Mouse (Mus musculus) kidney, embryonic 16.5 days (tissue): ENCODE data around the gene Gsk3a. TPM values are rescaled to one million over a fixed set of nuclear protein-coding genes. Genes with fewer than 3 reads are reported as not detected.
A peak's percentile ranks its signal among the peaks of the same experiment; 100 is the strongest.

Source experiments
- ATAC-seq: fragments of 200-750 bp; cut with Nextera tagmentation; 2 replicates; pipeline ENCODE4 v1.8.0; 2017; ENCODE audit warnings: moderate TSS enrichment; ENCODE audit not compliant: low FRiP score, low TSS enrichment
- H3K27ac ChIP-seq: fragments of 300-500 bp; sonication (generic); 2 replicates; pipeline ENCODE4 v1.5.1; 2014; ENCODE audit warnings: low read length
- H3K27me3 ChIP-seq: fragments of 300-500 bp; sonication (generic); 2 replicates; pipeline ENCODE4 v1.6.1; 2014; ENCODE audit warnings: low read length, control low read depth, mixed read lengths; ENCODE audit not compliant: insufficient read depth
- H3K36me3 ChIP-seq: fragments of 300-500 bp; sonication (generic); 2 replicates; pipeline ENCODE4 v1.6.1; 2014; ENCODE audit warnings: low read length, control low read depth, mixed read lengths; ENCODE audit not compliant: insufficient read depth
- H3K4me1 ChIP-seq: fragments of 300-500 bp; sonication (generic); 2 replicates; pipeline ENCODE4 v1.6.1; 2014; ENCODE audit warnings: low read length, control low read depth, mixed read lengths; ENCODE audit not compliant: insufficient read depth
- H3K4me2 ChIP-seq: fragments of 300-500 bp; sonication (generic); replicated peaks from 2 replicates; pipeline ENCODE4 v1.6.1; 2014; ENCODE audit warnings: low read depth, low read length
- H3K4me3 ChIP-seq: fragments of 300-500 bp; sonication (generic); 2 replicates; pipeline ENCODE4 v1.5.1; 2014; ENCODE audit warnings: mild to moderate bottlenecking, low read length
- H3K9ac ChIP-seq: fragments of 300-500 bp; sonication (generic); replicated peaks from 2 replicates; pipeline ENCODE4 v1.6.1; 2014; ENCODE audit warnings: low read length
- H3K9me3 ChIP-seq: fragments of 300-500 bp; sonication (generic); 2 replicates; pipeline ENCODE4 v1.6.1; 2016; ENCODE audit warnings: low read length, control low read depth
- WGBS: fragments of 180-500 bp; shearing (Covaris S2); extraction: QIAGEN DNeasy Blood & Tissue Kit; methylation state at CpG from one replicate; pipeline ENCODE4 v1.1.7; 2014; 5-methylcytosine and 5-hydroxymethylcytosine counted together
- polyA plus RNA-seq: library from polyadenylated mRNA; unstranded; fragments of >200 nt; fragmentation: Nextera tagmentation; extraction: Ambion mirVana; gene quantifications from 2 replicates; pipeline ENCODE4 v1.2.1, GENCODE M21; 2015

The Gsk3a gene
- polyA plus RNA-seq, 1 experiment from 2014 or later = 9.0 TPM

DNA sequence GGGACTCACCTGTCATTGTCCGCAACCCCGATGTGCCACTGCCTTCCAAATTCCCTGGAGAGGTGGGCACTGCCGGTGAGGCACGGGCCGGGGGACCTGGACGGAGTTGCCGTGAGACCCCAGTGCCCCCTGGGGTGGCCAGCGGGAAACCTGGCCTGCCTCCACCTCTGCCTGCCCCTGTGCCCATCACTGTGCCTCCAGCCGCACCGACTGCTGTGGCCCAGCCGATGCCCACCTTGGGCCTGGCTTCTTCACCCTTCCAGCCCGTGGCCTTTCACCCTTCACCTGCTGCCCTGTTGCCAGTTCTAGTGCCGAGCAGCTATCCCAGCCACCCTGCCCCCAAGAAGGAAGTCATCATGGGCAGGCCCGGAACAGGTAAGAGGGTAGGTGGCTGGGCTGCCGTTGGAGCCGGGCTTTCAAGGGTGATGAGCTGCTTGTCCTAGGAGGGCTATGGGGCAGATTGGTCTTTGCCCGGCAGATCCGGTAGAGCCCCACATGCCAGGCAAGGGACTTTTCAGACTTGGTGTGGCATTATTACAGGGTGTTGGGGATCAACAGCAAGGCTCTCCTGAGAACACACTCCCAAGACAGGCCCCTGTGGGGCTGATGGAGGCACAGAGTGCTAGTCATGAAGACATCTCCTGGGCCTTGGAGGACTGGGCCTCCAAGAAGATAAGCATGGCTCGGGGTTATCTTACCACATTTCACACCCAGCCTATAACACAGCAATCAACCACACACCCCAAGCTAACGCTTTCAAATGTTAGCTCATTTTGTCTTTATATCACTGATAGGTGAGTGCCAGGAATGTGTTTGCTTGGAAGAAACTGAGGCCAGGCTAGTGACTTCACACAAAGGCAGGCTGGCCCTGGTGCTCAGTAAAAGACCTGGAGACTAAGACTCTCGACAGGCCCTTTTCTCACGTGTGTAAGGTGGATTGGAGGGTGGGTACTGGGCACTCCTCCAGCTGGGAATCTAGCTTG, 35.9 kb upstream of the Gsk3a start:
- Histone ChIP-seq H3K9me3 (no peaks in the 10 kb centered on the region), H3K4me2 (no peak overlapping the region), H3K27ac (no peak overlapping the region), H3K27me3 (no peaks in the 10 kb centered on the region), H3K9ac (0 out of 2 replicates have a peak overlapping the region, but pooled peaks have one; percentile 19), H3K4me1 (peaks cover 53% of the 10 kb centered on the region), H3K36me3 (peaks cover 27% of the 10 kb centered on the region), H3K4me3 (no peak overlapping the region)
- WGBS = 91% methylated on average over 22 of the region's 22 CpGs
- ATAC-seq = no peak

DNA sequence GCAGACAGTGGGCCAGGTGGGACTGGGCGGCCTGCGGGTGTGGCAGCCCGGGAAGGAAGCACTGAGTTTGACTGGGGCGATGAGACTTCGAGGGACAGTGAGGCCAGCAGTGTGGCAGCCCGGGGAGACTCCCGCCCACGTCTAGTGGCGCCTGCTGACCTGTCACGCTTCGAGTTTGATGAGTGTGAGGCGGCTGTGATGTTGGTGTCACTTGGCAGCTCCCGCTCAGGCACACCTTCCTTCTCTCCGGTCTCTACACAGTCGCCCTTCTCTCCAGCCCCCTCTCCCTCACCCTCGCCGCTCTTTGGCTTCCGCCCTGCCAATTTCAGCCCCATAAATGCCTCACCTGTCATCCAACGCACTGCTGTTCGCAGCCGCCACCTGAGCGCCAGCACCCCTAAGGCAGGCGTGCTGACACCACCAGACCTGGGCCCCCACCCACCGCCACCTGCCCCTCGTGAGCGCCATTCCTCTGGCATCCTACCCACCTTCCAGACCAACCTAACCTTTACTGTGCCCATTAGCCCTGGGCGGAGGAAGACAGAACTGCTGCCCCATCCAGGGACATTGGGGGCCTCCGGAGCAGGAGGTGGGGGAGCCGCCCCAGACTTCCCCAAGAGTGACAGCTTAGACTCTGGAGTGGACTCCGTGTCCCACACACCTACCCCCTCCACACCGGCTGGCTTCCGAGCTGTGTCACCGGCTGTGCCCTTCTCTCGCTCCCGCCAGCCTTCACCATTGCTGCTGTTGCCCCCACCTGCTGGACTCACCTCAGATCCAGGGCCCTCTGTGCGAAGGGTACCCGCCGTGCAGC, 35.0 kb upstream of the Gsk3a start:
- Histone ChIP-seq H3K4me2 (no peak overlapping the region), H3K27ac (no peak overlapping the region), H3K9ac (0 out of 2 replicates have a peak overlapping the region, but pooled peaks have one; percentile 16), H3K4me1 (peaks cover 48% of the 10 kb centered on the region), H3K27me3 (no peaks in the 10 kb centered on the region), H3K4me3 (no peak overlapping the region), H3K36me3 (peaks cover 27% of the 10 kb centered on the region), H3K9me3 (no peaks in the 10 kb centered on the region)
- ATAC-seq = no peak
- WGBS = 84% methylated on average over 38 of the region's 38 CpGs

DNA sequence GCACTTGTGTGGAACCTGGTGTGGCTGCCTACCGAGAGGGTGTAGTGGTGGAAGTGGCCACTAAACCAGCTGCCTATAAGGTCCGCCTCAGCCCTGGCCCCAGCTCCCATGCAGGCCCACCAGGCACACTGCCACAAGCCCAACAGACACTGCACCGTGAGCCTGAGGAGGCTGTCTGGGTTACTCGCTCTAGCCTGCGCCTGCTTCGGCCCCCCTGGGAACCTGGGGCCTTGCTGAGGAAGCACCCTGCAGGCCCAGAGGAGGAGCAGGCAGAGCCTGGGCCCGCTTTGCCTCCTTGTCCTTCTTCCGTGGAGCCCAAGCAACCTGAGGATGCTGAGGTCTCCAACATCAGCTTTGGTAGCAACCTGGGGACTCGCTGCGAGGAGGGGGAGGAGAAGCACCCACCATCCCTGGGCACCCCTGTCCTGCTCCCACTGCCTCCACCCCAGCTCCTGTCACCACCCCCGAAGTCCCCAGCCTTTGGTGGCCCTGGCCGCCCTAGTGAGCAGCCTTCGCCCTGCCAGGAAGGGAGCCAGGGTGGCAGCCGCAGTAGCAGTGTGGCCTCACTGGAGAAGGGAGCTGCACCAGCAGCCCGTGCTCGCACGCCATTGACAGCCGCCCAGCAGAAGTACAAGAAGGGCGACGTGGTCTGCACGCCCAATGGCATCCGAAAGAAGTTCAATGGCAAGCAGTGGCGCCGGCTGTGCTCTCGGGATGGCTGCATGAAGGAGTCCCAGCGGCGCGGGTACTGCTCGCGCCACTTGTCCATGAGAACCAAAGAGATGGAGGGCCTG, 34.2 kb upstream of the Gsk3a start:
- H3K27ac ChIP-seq = no peak overlapping the region
- no peak for ATAC-seq
- H3K9ac ChIP-seq = 0 out of 2 replicates have a peak overlapping the region, but pooled peaks have one; percentile 16
- WGBS = 89% methylated on average over 30 of the region's 30 CpGs
- H3K9me3 ChIP-seq = no peaks in the 10 kb centered on the region
- H3K4me2 ChIP-seq = no peak overlapping the region
- no peak overlapping the region for H3K4me3 ChIP-seq
- H3K4me1 ChIP-seq = peaks cover 45% of the 10 kb centered on the region
- no peaks in the 10 kb centered on the region for H3K27me3 ChIP-seq
- peaks cover 27% of the 10 kb centered on the region for H3K36me3 ChIP-seq

DNA sequence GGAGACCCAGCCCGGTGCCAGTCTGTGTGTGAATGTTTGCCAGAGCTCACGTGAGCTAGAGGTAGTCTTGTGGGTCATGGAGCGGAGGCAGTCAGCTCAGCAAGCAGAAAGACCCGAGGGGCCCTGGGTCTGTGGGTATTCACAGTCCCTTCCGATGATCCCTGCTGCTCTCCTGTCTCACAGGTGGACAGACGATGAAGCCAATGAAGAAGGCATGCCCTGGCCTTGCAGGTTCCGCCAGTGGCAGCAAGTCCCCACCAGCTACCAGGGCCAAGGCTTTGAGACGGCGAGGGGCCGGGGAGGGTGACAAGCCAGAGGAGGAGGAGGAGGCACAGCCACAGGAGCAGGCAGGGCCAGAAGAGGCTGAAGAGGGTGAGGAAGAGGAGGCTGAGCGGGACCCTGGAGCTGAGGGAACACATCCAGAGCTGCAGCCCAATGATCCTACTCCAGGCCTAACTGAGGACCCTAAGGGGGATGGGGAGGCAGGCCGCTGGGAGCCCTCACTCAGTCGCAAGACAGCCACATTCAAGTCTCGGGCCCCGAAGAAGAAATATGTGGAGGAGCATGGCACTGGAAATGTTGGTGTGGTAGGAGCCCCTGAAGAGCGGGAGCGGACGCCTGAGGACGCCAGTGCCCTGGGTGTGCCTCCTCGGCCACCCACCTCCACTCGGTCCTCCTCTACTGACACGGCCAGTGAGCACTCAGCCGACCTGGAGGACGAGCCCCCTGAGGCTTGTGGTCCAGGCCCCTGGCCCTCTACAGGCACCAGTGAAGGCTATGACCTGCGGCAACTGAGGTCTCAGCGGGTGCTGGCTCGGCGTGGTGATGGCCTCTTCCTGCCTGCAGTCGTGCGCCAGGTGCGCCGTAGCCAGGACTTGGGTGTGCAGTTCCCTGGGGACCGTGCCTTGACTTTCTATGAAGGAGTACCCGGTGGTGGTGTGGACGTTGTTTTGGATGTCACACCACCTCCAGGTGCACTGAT, 33.3 kb upstream of the Gsk3a start:
- Histone ChIP-seq H3K4me1 (peaks cover 42% of the 10 kb centered on the region), H3K4me2 (no peak overlapping the region)
- 83% methylated on average over 35 of the region's 35 CpGs for WGBS

DNA sequence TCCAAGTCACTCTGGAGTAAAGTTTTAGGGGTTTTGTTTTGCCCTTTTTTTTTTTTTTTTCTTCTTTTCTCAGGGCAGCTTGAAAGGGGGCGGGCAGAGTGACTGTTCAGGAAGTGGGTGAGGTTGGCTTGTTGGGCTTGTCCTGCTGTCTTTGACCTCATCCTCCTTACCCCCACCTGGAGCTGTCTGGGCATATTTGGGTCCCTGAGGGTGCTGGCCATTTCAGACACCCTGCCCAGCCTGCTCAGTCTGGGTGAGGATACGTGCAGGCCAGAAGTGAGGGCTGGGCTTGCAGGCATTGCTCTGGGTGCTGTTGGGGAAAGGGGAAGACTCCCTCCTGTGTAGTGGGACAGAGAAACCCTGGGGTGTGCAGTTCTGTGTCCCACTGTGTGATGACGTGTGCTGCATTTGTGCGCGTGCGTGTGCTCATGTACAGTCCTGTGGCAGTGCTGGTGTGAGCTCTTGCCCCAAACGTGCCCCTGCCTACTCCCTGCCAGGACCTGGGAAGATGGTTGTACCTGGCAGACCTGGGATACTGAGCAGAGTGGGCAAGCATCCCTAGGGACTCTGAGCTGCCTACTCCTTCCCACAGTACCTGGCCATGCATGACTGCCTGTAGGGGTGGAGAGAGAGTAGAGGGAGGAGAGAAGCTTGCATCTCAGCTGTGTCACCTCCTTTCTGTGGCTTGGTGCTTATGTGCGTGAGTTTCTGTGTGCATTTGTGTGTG, 32.1 kb upstream of the Gsk3a start:
- 76% methylated on average over 8 of the region's 8 CpGs for WGBS
- Histone ChIP-seq H3K36me3 (peaks cover 27% of the 10 kb centered on the region), H3K27ac (peak overlapping the region; percentile 74), H3K4me3 (peak overlapping the region; percentile 76), H3K27me3 (no peaks in the 10 kb centered on the region), H3K4me2 (peak overlapping the region; percentile 82), H3K9me3 (no peaks in the 10 kb centered on the region), H3K4me1 (peaks cover 32% of the 10 kb centered on the region), H3K9ac (peak overlapping the region; percentile 85)
- ATAC-seq = no peak

More for the DNA sequence above, 33.3 kb upstream of the Gsk3a start:
- Histone ChIP-seq H3K27me3 (no peaks in the 10 kb centered on the region), H3K9me3 (no peaks in the 10 kb centered on the region), H3K27ac (peak overlapping the region; percentile 74), H3K4me3 (no peak overlapping the region), H3K9ac (peak overlapping the region; percentile 85), H3K36me3 (peaks cover 27% of the 10 kb centered on the region)
- ATAC-seq = no peak

DNA sequence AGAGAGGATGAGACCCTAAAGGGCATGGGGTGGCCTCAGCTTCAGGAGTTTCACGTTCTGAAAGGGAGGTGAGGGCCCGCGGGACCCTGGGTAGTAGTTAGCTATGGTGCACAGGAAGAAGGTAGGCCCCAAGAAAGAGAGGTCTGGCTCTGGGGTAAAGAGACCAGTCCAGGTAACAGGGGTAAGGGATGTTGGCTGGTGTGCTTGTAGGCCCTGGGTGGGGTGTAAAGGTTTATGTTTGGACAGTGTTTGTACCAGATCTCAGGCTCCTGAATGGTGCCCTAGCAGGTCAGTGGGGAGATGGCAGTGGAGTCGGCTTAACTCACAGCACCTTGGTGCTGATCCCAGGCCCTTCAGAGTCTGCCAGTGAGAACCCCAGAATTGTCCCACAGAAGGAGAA, 31.4 kb upstream of the Gsk3a start:
- Histone ChIP-seq H3K4me3 (peak overlapping the region; percentile 76), H3K9me3 (no peaks in the 10 kb centered on the region), H3K9ac (peak overlapping the region; percentile 85), H3K27ac (peak overlapping the region; percentile 74), H3K4me1 (peaks cover 25% of the 10 kb centered on the region), H3K27me3 (no peaks in the 10 kb centered on the region), H3K36me3 (peaks cover 27% of the 10 kb centered on the region), H3K4me2 (peak overlapping the region; percentile 82)
- no peak for ATAC-seq
- WGBS = 39% methylated on average over 4 of the region's 4 CpGs

DNA sequence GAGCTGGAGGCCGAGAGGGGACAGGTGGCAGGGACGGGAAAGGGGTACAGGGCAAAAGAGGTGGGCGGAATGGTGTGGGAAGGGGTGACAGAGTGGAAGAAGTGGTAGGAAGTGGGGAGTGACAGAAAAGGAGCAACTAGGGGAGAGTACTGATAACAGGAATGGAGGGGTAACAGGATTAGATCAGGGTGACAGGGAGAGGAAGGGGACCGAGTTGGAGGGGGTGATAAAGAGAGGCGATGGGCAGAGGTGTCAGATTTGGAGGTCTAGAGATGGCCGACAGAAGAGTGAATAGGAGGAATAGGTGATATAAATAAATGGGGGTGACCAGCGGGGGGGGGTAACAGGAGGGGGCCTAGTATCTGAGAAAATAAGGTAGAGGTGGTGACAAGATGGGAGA, 30.9 kb upstream of the Gsk3a start:
- Histone ChIP-seq H3K9me3 (no peaks in the 10 kb centered on the region), H3K9ac (peak overlapping the region; percentile 85), H3K27me3 (no peaks in the 10 kb centered on the region), H3K36me3 (peaks cover 26% of the 10 kb centered on the region), H3K4me1 (peaks cover 24% of the 10 kb centered on the region), H3K4me3 (peak overlapping the region; percentile 76), H3K27ac (peak overlapping the region; percentile 74), H3K4me2 (peak overlapping the region; percentile 82)
- ATAC-seq = no peak
- 2% methylated on average over 7 of the region's 7 CpGs for WGBS

DNA sequence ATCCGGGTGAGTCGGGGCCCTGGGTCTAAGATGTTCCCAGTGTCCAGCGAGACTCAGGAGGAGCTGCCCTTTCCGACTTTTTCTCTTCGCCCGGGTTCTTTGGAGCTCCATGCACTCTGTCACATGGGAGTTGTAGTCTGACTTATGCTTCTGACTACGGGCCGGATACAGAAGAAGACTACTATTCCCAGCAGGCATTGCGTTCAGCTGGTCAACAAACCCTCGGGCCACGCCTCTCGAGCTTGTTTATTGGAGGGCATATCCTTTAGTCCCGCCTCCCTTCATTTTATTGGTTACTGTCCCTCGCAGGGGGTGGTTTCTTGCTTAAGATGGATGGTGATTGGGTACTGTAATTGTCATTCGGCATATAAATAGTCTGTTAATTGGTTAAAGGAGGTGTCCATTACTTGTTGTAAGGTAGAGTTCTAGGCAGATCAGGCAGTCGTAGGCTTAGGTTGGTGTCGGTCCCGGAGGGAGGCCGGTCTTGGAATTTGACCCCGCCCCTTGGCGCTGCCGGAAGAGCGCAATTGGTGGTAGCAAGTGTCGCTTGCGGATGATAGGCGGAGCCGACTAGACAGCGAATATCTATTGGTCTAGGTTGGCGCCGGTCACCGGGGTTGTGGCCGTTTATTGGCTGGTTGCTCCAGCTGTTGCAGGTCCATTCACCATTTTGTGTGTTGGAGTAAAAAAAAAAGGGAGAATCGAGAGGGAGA, 30.3 kb upstream of the Gsk3a start:
- peak; percentile 97 for ATAC-seq
- Histone ChIP-seq H3K4me3 (peak overlapping the region; percentile 76), H3K36me3 (peaks cover 19% of the 10 kb centered on the region), H3K4me2 (peak overlapping the region; percentile 82), H3K9me3 (no peaks in the 10 kb centered on the region), H3K9ac (peak overlapping the region; percentile 85), H3K27me3 (no peaks in the 10 kb centered on the region), H3K4me1 (peaks cover 24% of the 10 kb centered on the region), H3K27ac (peak overlapping the region; percentile 95)
- under 1% methylated on average over 33 of the region's 33 CpGs for WGBS
